Mouse (Mus musculus) lung, embryonic 14.5 days (tissue): ENCODE measurements around the gene Metap2. TPM values are rescaled to one million over a fixed set of nuclear protein-coding genes. Genes with fewer than 3 reads are reported as not detected.
"Not testable (repeated sequence)": the region's sequence is repeated elsewhere in the genome, so short reads cannot be mapped to it uniquely, and the experiment has no call there.

ENCODE experiments used
- ATAC-seq: fragments of 200-750 bp; cut with Nextera tagmentation; 2 replicates; pipeline ENCODE4 v1.8.0; 2017; ENCODE audit warnings: mild to moderate bottlenecking, moderate TSS enrichment, moderate library complexity; ENCODE audit not compliant: insufficient read depth
- DNase-seq: peaks from one replicate; pipeline ENCODE4 v3.0.0-alpha.2; 2015
- H3K27ac ChIP-seq: fragments of 300-500 bp; sonication (generic); 2 replicates; pipeline ENCODE4 v1.5.1; 2014; ENCODE audit warnings: low read depth, mild to moderate bottlenecking, moderate library complexity
- H3K27me3 ChIP-seq: fragments of 300-500 bp; sonication (generic); 2 replicates; pipeline ENCODE4 v1.6.1; 2014; ENCODE audit warnings: low read length, control low read depth; ENCODE audit not compliant: insufficient read depth
- H3K36me3 ChIP-seq: fragments of 300-500 bp; sonication (generic); 2 replicates; pipeline ENCODE4 v1.6.1; 2014; ENCODE audit warnings: control low read depth; ENCODE audit not compliant: insufficient read depth
- H3K4me1 ChIP-seq: fragments of 300-500 bp; sonication (generic); 2 replicates; pipeline ENCODE4 v1.6.1; 2014; ENCODE audit warnings: antibody characterized with exemption, control low read depth; ENCODE audit not compliant: insufficient read depth
- H3K4me2 ChIP-seq: fragments of 300-500 bp; sonication (generic); 2 replicates; pipeline ENCODE4 v1.6.1; 2014; ENCODE audit warnings: mild to moderate bottlenecking
- H3K4me3 ChIP-seq: fragments of 300-500 bp; sonication (generic); 2 replicates; pipeline ENCODE4 v1.5.1; 2014; ENCODE audit warnings: low read depth, low read length
- H3K9ac ChIP-seq: fragments of 300-500 bp; sonication (generic); 2 replicates; pipeline ENCODE4 v1.6.1; 2014
- H3K9me3 ChIP-seq: fragments of 300-500 bp; sonication (generic); 2 replicates; pipeline ENCODE4 v1.6.1; 2016; ENCODE audit warnings: low read depth, low read length, control low read depth
- CTCF ChIP-seq: IDR thresholded peaks from 2 replicates; pipeline ENCODE4 v1.5.1; 2016; ENCODE audit warnings: antibody characterized with exemption, low read depth
- WGBS: fragments of 180-500 bp; shearing (Covaris S2); extraction: QIAGEN DNeasy Blood & Tissue Kit; methylation state at CpG from one replicate; pipeline ENCODE4 v1.1.7; 2014; 5-methylcytosine and 5-hydroxymethylcytosine counted together
- polyA plus RNA-seq: library from polyadenylated mRNA; unstranded; fragments of >200 nt; fragmentation: Nextera tagmentation; extraction: Ambion mirVana; gene quantifications from 2 replicates; pipeline ENCODE4 v1.2.1, GENCODE M21; 2014

Gene Metap2
- polyA plus RNA-seq, 1 experiment from 2014 or later: 213 TPM

- ATAC-seq (no peak), DNase-seq (no peak)
- H3K27me3 ChIP-seq: no peaks in the 10 kb centered on the region
- H3K27ac ChIP-seq: no peak overlapping the region
- TF ChIP-seq CTCF: no peak
- 64% methylated on average over 10 of the region's 10 CpGs for whole genome bisulfite sequencing
- H3K36me3 ChIP-seq: no peaks in the 10 kb centered on the region
- H3K9ac ChIP-seq: no peak overlapping the region
- no peak overlapping the region for H3K4me3 ChIP-seq
- H3K4me1 ChIP-seq: no peaks in the 10 kb centered on the region
- H3K4me2 ChIP-seq: no peak overlapping the region
- no peaks in the 10 kb centered on the region for H3K9me3 ChIP-seq
These were observed 83.1 kb downstream of the Metap2 start for GRCm38 (mm10) chr10:93813755-93814154.

- H3K27ac ChIP-seq: no peak overlapping the region
- DNase-seq (peak; percentile 94), ATAC-seq (0 out of 2 replicates have a peak, but pooled peaks have one; percentile 17)
- no peak overlapping the region for H3K4me3 ChIP-seq
- H3K36me3 ChIP-seq: no peaks in the 10 kb centered on the region
- H3K4me1 ChIP-seq: no peaks in the 10 kb centered on the region
- WGBS: 12% methylated on average over 10 of the region's 10 CpGs
- H3K27me3 ChIP-seq: no peaks in the 10 kb centered on the region
- TF ChIP-seq CTCF: peak; percentile 89
- peak overlapping the region; percentile 42 for H3K4me2 ChIP-seq
- no peaks in the 10 kb centered on the region for H3K9me3 ChIP-seq
- H3K9ac ChIP-seq: no peak overlapping the region
These were observed 84.0 kb downstream of the Metap2 start for GRCm38 (mm10) chr10:93812774-93813415.

- 43% methylated on average over 7 of the region's 7 CpGs for WGBS
- peak; percentile 80 for DNase-seq
- H3K27ac ChIP-seq: no peak overlapping the region
- H3K4me1 ChIP-seq: no peaks in the 10 kb centered on the region
- ATAC-seq: peak; percentile 44; the same call in 1 of the 2 replicates
- no peak for TF ChIP-seq CTCF
- no peak overlapping the region for H3K9ac ChIP-seq
- H3K27me3 ChIP-seq: no peaks in the 10 kb centered on the region
- H3K36me3 ChIP-seq: no peaks in the 10 kb centered on the region
- no peaks in the 10 kb centered on the region for H3K9me3 ChIP-seq
- no peak overlapping the region for H3K4me3 ChIP-seq
- H3K4me2 ChIP-seq: no peak overlapping the region
These were observed 84.8 kb downstream of the Metap2 start for GRCm38 (mm10) chr10:93812098-93812497.

- Histone ChIP-seq H3K4me1 (no peaks in the 10 kb centered on the region), H3K36me3 (no peaks in the 10 kb centered on the region), H3K4me3 (no peak overlapping the region), H3K4me2 (no peak overlapping the region), H3K9me3 (no peaks in the 10 kb centered on the region), H3K27me3 (no peaks in the 10 kb centered on the region), H3K27ac (no peak overlapping the region), H3K9ac (no peak overlapping the region)
- WGBS: 43% methylated on average over 7 of the region's 7 CpGs
- DNase-seq (no peak), ATAC-seq (no peak)
- no peak for TF ChIP-seq CTCF
These were observed 86.2 kb downstream of the Metap2 start for GRCm38 (mm10) chr10:93810590-93811185.

GRCm38 (mm10) chr10:93809438-93809837 lies 87.5 kb downstream of the Metap2 start:
- WGBS: 94% methylated on average over 8 of the region's 8 CpGs
- H3K4me2 ChIP-seq, H3K4me3 ChIP-seq, ATAC-seq, H3K36me3 ChIP-seq, DNase-seq, H3K4me1 ChIP-seq, H3K9ac ChIP-seq, H3K27ac ChIP-seq, H3K27me3 ChIP-seq, H3K9me3 ChIP-seq: not testable (repeated sequence)

Other genes starting within 250 kb of the Metap2 start
- 0.70 and 0.74 TPM in 2 replicates for gene Usp44, start 65.5 kb downstream of the Metap2 start, polyA plus RNA-seq
- gene Vezt, start 138.7 kb upstream of the Metap2 start, polyA plus RNA-seq: 29.3 and 30.0 TPM in 2 replicates
- gene Fgd6, start 138.9 kb upstream of the Metap2 start, polyA plus RNA-seq: 3.3 and 3.6 TPM in 2 replicates